8 mouse cellular contexts compared by ENCODE assay signal in genomic region chr10:78779527-78779926, GRCm38 (mm10). TPM values are rescaled to one million over a fixed set of nuclear protein-coding genes. Genes with fewer than 3 reads are reported as not detected.
DNase-seq lines count a peak whose midpoint lies in the region; ATAC-seq and TF ChIP-seq lines count a peak whose summit lies in the region.

No protein-coding gene starts in this region.

- no peak for TF ChIP-seq CTCF in kidney, postnatal 0 days (IDR thresholded peaks at IDR 0.05; ENCODE audit: low read depth)

- 49% methylated on average over 9 of the region's 9 CpGs for WGBS in kidney, postnatal 0 days
- WGBS in embryonic facial prominence, embryonic 14.5 days, result 61% methylated on average over 9 of the region's 9 CpGs
- WGBS in hindbrain, embryonic 15.5 days, result 59% methylated on average over 9 of the region's 9 CpGs
- WGBS in midbrain, embryonic 16.5 days, result 59% methylated on average over 9 of the region's 9 CpGs

- H3K9ac ChIP-seq in kidney, postnatal 0 days (ENCODE audit: low read depth, low read length), result 0 out of 2 replicates have a peak overlapping the region, but pooled peaks have one; percentile 46
- H3K9ac ChIP-seq in embryonic facial prominence, embryonic 14.5 days (ENCODE audit: low read depth, low read length), result peak overlapping the region; percentile 72; the same call in 1 of the 2 replicates
- peak overlapping the region; percentile 84; the same call in 1 of the 2 replicates for H3K9ac ChIP-seq in hindbrain, embryonic 15.5 days
- peak overlapping the region; percentile 84 for H3K9ac ChIP-seq in midbrain, embryonic 16.5 days (ENCODE audit: low read depth, low read length)

- H3K27ac ChIP-seq in kidney, postnatal 0 days, result no peak overlapping the region
- H3K27ac ChIP-seq in embryonic facial prominence, embryonic 14.5 days (replicated peaks; ENCODE audit: low read depth, low read length), result no peak overlapping the region
- H3K27ac ChIP-seq in hindbrain, embryonic 15.5 days (replicated peaks), result peak overlapping the region; percentile 60; the same call in 1 of the 2 replicates
- H3K27ac ChIP-seq in midbrain, embryonic 16.5 days (ENCODE audit: low read length), result peak overlapping the region; percentile 45

- H3K4me3 ChIP-seq in kidney, postnatal 0 days (replicated peaks; ENCODE audit: low read depth, low read length), result peak overlapping the region; percentile 42
- H3K4me3 ChIP-seq in embryonic facial prominence, embryonic 14.5 days (ENCODE audit: low read depth, low read length), result peak overlapping the region; percentile 55
- peak overlapping the region; percentile 71 for H3K4me3 ChIP-seq in hindbrain, embryonic 15.5 days
- peak overlapping the region; percentile 64 for H3K4me3 ChIP-seq in midbrain, embryonic 16.5 days (ENCODE audit: low read depth, low read length)

- H3K27me3 ChIP-seq in kidney, postnatal 0 days (ENCODE audit: insufficient read depth, low read length), result no peaks in the 10 kb centered on the region
- no peaks in the 10 kb centered on the region for H3K27me3 ChIP-seq in embryonic facial prominence, embryonic 14.5 days (replicated peaks; ENCODE audit: control insufficient read depth, insufficient read depth, low read length)
- H3K27me3 ChIP-seq in hindbrain, embryonic 15.5 days, result no peaks in the 10 kb centered on the region
- no peaks in the 10 kb centered on the region for H3K27me3 ChIP-seq in midbrain, embryonic 16.5 days (ENCODE audit: control insufficient read depth, insufficient read depth, low read depth, low read length)

- ATAC-seq in kidney, postnatal 0 days (replicated peaks; ENCODE audit: low FRiP score, low read depth), result no peak
- ATAC-seq in embryonic facial prominence, embryonic 14.5 days (ENCODE audit: low read depth), result 0 out of 2 replicates have a peak, but pooled peaks have one; percentile 19
- 0 out of 2 replicates have a peak, but pooled peaks have one; percentile 3 for ATAC-seq in hindbrain, embryonic 15.5 days (ENCODE audit: low FRiP score, low read depth)
- no peak for ATAC-seq in midbrain, embryonic 16.5 days

- no peaks in the 10 kb centered on the region for H3K9me3 ChIP-seq in kidney, postnatal 0 days (replicated peaks; ENCODE audit: low read length)
- no peaks in the 10 kb centered on the region for H3K9me3 ChIP-seq in embryonic facial prominence, embryonic 14.5 days (ENCODE audit: control insufficient read depth, low read length)
- no peaks in the 10 kb centered on the region for H3K9me3 ChIP-seq in hindbrain, embryonic 15.5 days
- no peaks in the 10 kb centered on the region for H3K9me3 ChIP-seq in midbrain, embryonic 16.5 days (replicated peaks; ENCODE audit: control insufficient read depth, low read length, poor library complexity, severe bottlenecking)

- no peaks in the 10 kb centered on the region for H3K36me3 ChIP-seq in kidney, postnatal 0 days (ENCODE audit: insufficient read depth, low read length)
- H3K36me3 ChIP-seq in embryonic facial prominence, embryonic 14.5 days (ENCODE audit: control insufficient read depth, insufficient read depth, low read length), result no peaks in the 10 kb centered on the region
- H3K36me3 ChIP-seq in hindbrain, embryonic 15.5 days, result no peaks in the 10 kb centered on the region
- no peaks in the 10 kb centered on the region for H3K36me3 ChIP-seq in midbrain, embryonic 16.5 days (ENCODE audit: control insufficient read depth, insufficient read depth, low read length)

- H3K4me1 ChIP-seq in kidney, postnatal 0 days (replicated peaks; ENCODE audit: insufficient read depth, low read length), result 0 out of 2 replicates have a peak, but pooled peaks cover 4% of the 10 kb centered on the region
- peaks cover 8% of the 10 kb centered on the region for H3K4me1 ChIP-seq in embryonic facial prominence, embryonic 14.5 days (ENCODE audit: control insufficient read depth, insufficient read depth, low read length)
- peaks cover 18% of the 10 kb centered on the region for H3K4me1 ChIP-seq in hindbrain, embryonic 15.5 days (replicated peaks)
- H3K4me1 ChIP-seq in midbrain, embryonic 16.5 days (ENCODE audit: control insufficient read depth, insufficient read depth, low read length), result peaks cover 11% of the 10 kb centered on the region

- DNase-seq in kidney, postnatal 0 days (ENCODE audit: low spot score), result no peak
- DNase-seq in kidney, adult 18-20 months, result no peak
- DNase-seq in embryonic facial prominence, embryonic 14.5 days (ENCODE audit: low spot score), result no peak
- DNase-seq in thymus, postnatal 4 days, result no peak
- no peak for DNase-seq in thymus, postnatal 10 days (ENCODE audit: low spot score in 2 of 2)
- DNase-seq in frontal cortex, postnatal 14 days (ENCODE audit: low spot score in 2 of 2), result no peak

- H3K4me2 ChIP-seq in kidney, postnatal 0 days (ENCODE audit: low read length), result peak overlapping the region; percentile 94
- peak overlapping the region; percentile 96 for H3K4me2 ChIP-seq in embryonic facial prominence, embryonic 14.5 days (ENCODE audit: low read depth, low read length)
- H3K4me2 ChIP-seq in hindbrain, embryonic 15.5 days, result peak overlapping the region; percentile 95
- H3K4me2 ChIP-seq in midbrain, embryonic 16.5 days (ENCODE audit: low read length), result peak overlapping the region; percentile 86

RNA-seq across cellular contexts. Expression of gene Slc1a6, which starts 0.8 kb away (rescaled TPM):
- polyA plus RNA-seq in kidney, postnatal 0 days (2015; fragmentation: Nextera tagmentation; extraction: Ambion mirVana), result 0.34 and 0.59 TPM in 2 replicates
- polyA plus RNA-seq in embryonic facial prominence, embryonic 14.5 days (2014; fragmentation: Nextera tagmentation; extraction: Ambion mirVana), result 0.68 and 0.70 TPM in 2 replicates
- 27.3 and 29.8 TPM in 2 replicates for polyA plus RNA-seq in hindbrain, embryonic 15.5 days (2015; fragmentation: Nextera tagmentation; extraction: Ambion mirVana)
- 16.8 and 23.9 TPM in 2 replicates for polyA plus RNA-seq in midbrain, embryonic 16.5 days (2015; fragmentation: Nextera tagmentation; extraction: Ambion mirVana)

RNA-seq across cellular contexts. Expression of gene Ccdc105, which starts 26.7 kb away (rescaled TPM):
- polyA plus RNA-seq in kidney, postnatal 0 days (2015; fragmentation: Nextera tagmentation; extraction: Ambion mirVana), result not detected in 2 replicates
- polyA plus RNA-seq in embryonic facial prominence, embryonic 14.5 days (2014; fragmentation: Nextera tagmentation; extraction: Ambion mirVana), result 0.10 TPM in 1 of 2 replicates, not detected in the other
- 0.39 and 0.65 TPM in 2 replicates for polyA plus RNA-seq in hindbrain, embryonic 15.5 days (2015; fragmentation: Nextera tagmentation; extraction: Ambion mirVana)
- 0.32 and 0.65 TPM in 2 replicates for polyA plus RNA-seq in midbrain, embryonic 16.5 days (2015; fragmentation: Nextera tagmentation; extraction: Ambion mirVana)

Comparison
In these comparisons a context has a peak if more than half of its experiments do, and no peak if none do; other contexts are left out.
1. ATAC-seq: peak in embryonic facial prominence, embryonic 14.5 days (single experiment) and hindbrain, embryonic 15.5 days (single experiment); none in kidney, postnatal 0 days (single experiment) and midbrain, embryonic 16.5 days (single experiment).
2. H3K27ac ChIP-seq: peak in hindbrain, embryonic 15.5 days (single experiment) and midbrain, embryonic 16.5 days (single experiment); none in kidney, postnatal 0 days (single experiment) and embryonic facial prominence, embryonic 14.5 days (single experiment).
3. RNA of gene Slc1a6, which starts 0.8 kb away (polyA plus RNA-seq): 27.3 to 29.8 TPM in hindbrain, embryonic 15.5 days and 16.8 to 23.9 TPM in midbrain, embryonic 16.5 days; 0.68 to 0.70 TPM in embryonic facial prominence, embryonic 14.5 days and 0.34 to 0.59 TPM in kidney, postnatal 0 days; every median in the first group is over 10 times any median in the second.
4. Peak in every context shown above with its lines, with median percentiles within 50 percentile points of each other: H3K4me2 ChIP-seq, H3K4me3 ChIP-seq and H3K9ac ChIP-seq.